Mouse (Mus musculus): ENCODE results near the gene Scnn1a. TPM values are rescaled to one million over a fixed set of nuclear protein-coding genes. Genes with fewer than 3 reads are reported as not detected.

Gene Scnn1a
- total RNA-seq, 2 experiments from 2014 or later = 3.8 to 3.9 TPM

DNA sequence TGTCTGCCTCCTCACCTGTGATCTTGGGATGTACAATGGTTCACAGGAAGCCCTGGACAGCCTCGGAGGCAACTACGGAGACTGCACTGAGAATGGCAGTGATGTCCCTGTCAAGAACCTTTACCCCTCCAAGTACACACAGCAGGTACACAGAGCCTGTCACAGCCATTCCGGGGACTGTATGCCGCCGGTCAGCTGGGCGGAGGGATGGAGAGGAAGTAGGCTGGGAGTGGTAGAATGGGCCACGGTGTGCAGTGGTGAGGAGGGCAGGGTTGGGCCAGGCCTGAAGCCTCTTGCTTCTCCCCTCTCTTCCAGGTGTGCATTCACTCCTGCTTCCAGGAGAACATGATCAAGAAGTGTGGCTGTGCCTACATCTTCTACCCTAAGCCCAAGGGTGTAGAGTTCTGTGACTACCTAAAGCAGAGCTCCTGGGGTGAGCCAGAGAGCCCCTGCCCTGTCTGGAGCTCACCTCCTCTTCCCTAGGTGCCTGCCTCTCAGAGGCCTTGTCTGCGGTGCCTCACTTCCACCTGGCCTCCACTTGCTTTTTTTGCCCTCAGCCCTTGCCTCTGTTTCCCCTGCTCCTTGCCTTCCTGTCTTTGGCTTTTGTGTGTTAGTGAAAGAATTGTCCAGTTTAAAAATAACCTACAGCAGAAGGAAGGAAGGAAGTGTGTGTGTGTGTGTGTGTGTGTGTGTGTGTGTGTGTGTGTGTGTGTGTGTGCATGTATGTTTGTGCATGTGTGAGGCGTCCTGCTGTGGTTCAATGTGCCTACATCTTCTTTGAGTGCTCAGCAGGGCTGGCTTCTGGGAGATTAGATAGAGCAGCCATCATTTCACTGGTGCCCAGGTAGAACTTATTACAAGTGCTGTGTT is 18.6 kb downstream of the Scnn1a start:
- no peak for DNase-seq (ENCODE audit: extremely low spot score in 1 of 2, low spot score in 1 of 2)

DNA sequence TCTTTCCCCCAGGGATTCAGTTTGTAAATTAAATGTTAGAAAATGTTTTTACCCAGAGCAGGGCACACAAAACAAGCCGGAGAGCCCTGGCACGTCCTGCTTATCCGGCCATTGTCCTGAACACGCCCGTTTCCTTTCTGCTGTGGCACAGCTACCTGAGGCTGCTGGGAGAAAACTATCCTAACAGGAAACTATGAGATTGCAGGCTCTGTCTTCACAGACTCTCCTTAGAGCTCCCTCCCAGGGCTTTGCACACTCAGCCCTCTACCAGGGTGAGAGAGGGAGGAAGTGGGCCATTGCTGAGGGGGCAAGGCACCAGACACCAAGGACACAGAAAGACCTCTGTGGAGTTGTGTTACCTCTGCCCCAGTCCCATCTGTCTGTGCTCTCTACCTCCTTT is 19.8 kb downstream of the Scnn1a start:
- DNase-seq (ENCODE audit: extremely low spot score in 1 of 2, low spot score in 1 of 2) = no peak

DNA sequence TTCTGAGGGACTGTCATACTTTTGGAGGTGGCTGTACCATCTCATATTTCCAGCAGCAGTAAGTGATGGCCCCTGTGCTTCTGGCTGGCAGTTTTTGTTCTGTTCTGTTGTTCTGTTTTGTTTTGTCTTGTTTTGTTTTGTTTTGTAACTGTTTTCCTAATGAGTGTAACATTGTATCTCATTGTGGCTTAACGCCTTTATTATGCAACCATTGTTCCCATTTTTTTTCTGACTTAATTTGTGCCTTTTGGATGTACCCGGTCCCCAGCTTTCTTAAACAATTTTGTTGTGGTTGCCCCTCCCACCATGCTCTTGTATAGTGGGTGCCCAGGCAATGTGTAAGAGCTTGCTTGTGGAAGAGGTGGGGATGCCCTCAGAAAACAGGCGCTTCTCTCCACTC is 21.7 kb downstream of the Scnn1a start:
- no peak for DNase-seq (ENCODE audit: extremely low spot score in 1 of 2, low spot score in 1 of 2)

DNA sequence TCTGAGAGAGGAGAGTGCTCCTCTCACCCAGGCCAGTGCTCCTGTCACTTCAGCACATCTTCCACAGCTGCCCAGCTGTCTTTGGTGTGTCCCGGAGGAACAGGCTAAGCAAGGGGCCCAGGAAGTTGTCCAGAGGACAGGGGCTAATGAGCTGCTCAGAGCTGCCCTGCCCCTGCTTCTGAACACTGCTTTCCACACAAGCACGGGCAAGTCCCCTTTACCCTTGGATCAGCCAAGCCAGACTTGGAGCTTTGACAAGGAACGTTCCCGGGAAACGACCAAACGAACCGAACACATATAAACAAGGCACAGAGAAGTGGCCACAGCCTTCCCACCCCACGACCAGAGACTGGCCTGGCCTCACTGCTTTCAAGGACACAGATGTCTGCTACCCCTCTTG is 23.6 kb downstream of the Scnn1a start:
- no peak for DNase-seq (ENCODE audit: extremely low spot score in 1 of 2, low spot score in 1 of 2)

DNA sequence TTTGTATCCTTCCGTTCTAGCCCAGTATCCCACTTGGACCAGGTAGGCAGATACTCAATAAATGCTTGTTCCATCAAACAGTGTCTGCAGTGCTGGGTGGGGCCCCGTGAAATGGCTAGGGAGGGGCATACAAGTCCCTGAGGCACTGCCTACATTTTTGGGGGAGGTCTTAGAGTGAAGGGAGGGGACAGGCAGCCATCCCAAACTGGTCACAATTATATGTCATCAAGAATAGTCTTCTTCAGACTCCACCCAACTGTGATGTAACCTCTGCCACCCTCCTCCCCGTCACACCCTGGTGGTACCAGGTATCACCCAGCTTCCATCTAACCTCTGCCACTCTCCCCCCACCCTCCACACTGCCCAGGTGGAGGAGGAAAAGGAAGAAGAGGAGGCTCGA is 24.4 kb downstream of the Scnn1a start:
- DNase-seq (ENCODE audit: extremely low spot score in 1 of 2, low spot score in 1 of 2) = no peak

DNA sequence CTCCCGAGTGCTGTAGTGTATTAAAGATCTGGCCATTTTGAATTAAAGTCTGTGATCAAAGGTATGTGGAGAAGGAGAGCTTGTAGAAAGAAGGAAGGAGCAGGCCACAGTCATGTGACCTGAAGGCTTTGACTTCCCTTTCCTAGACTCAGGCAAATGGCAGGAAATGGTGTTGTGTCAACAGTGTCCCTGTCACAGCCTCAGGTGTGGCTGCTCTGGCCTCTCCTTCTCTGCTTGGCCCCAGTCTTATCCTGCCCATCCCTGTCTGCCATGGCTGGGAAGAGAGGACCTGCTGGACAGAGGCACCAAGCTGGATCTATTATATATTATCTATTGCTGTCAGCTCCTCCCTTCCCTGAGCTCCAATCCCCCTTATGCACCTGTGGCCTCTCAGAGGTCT is 25.2 kb downstream of the Scnn1a start:
- DNase-seq (ENCODE audit: extremely low spot score in 1 of 2, low spot score in 1 of 2) = no peak

DNA sequence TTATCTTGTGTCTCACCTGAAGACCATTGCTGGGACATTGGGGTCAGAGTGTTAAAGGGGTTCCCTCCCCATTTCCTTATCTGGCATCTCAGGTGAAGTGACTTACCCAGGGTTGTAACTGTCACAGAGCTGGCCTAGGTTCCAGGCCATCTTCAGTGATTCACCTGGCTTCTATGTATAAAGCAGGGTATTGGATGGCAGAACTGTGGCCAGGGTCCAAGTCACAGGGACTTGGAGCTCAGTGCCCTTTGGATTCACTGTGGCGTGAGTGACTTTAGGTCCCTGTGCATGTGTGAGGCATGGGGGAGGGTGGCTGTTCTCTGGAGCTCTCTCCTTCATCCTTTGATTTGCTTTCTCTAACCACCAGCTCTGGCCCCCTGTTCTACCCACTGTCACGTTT is 25.6 kb downstream of the Scnn1a start:
- DNase-seq (ENCODE audit: extremely low spot score in 1 of 2, low spot score in 1 of 2) = no peak

DNA sequence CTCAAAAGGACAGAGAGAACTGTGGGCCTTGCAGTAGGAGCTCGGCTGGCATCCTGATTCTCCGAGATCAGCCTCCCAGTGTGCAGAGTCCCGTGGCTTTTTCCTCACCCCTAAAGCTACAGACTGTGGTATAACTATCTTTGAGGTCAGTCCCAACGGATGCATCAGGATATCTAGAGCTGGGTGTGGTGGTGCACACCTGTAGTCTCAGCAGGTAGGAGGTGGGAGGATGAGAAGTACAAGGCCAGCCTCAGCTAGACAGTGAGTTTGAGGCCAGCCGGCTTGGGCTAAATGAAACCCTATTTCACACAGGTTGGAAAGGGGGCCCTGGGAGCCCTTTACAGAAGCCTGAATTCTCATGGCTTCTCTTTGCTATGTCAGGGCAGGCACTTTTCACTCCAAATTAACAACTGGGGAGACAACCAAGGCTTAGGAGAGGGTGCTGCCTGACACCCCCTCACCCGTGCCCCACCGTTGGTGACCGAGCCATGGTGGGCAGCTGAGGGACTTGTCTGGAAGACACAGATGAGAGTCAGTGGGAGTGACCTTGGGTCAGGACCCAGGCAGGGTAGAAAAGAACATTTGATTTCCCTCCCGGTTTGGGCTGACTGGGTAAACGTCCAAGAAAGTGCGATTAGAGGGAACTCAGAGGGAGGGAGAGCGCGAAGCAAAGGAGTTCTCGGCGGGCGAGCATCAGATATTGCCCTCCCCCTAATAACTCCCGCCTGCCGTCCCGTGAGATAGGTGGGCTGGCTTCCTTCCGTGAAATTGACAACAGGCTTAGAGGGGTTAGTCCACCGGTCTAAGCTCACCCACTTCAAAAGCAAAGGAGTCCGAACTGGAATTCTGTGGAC is 28.5 kb downstream of the Scnn1a start, which contains the start of gene Tnfrsf1a:
Tnfrsf1a (plus strand) TSS at position 642 of the 854 bp plus-strand sequence.
- no peak for DNase-seq (ENCODE audit: extremely low spot score in 1 of 2, low spot score in 1 of 2)

DNA sequence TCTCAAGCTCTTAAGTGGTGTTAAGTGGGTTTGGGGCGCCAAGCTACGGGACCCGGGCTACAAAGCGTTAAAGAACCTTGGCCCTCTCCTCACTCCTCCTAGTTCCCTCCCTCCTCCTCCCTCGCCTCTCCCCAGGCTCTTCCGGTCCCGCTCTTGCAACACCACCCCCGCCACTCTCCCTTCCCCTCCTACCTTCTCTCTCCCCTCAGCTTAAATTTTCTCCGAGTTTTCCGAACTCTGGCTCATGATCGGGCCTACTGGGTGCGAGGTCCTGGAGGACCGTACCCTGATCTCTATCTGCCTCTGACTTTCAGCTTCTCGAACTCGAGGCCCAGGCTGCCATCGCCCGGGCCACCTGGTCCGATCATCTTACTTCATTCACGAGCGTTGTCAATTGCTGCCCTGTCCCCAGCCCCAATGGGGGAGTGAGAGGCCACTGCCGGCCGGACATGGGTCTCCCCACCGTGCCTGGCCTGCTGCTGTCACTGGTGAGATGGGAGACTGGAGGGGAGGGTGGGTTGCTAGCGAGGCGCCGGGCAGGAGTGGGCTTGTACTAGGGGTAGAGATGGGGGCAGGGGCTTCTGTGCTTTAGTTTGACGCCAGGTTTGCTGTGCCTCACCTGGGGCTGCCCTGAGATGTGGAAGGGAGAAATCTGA is 29.2 kb downstream of the Scnn1a start:
- no peak for DNase-seq (ENCODE audit: extremely low spot score in 1 of 2, low spot score in 1 of 2)

DNA sequence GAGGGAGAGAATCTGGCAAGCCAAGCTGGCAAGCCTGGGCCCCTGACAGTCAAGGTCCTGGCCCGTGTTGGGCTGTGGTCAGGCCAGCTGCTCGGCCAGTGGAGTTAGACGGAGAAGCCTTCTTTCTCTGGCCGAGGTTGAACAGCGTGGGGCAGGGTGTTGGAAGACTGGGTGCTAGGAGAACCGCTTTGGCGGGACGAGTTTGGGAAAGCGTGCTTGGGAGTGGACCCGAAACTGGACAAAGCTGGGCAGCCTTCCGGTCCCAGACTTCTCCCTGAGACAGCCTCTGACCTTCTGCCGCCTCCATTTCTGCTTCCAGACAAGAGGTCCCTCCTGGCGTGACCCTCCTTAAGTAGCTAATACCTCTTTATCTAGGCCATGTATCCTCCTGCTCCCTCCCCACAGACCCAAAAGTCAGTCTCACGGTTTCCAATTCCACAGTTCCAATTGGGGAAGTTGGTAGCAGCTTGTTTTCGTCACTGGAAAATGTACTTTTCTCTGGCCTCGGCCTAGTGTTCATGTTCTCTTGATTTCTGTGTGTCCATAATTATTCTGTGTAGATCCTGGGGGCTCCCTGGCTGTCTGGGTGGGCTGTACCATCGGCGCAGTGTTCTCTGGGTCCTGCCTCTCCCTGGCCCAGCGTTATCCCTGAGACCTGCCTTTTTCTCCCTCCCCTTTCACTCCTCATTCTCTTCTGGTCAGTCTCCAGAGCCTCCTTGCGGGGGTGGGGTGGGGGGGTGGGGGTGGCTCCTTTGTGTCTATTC is 30.0 kb downstream of the Scnn1a start:
- no peak for DNase-seq (ENCODE audit: extremely low spot score in 1 of 2, low spot score in 1 of 2)

DNA sequence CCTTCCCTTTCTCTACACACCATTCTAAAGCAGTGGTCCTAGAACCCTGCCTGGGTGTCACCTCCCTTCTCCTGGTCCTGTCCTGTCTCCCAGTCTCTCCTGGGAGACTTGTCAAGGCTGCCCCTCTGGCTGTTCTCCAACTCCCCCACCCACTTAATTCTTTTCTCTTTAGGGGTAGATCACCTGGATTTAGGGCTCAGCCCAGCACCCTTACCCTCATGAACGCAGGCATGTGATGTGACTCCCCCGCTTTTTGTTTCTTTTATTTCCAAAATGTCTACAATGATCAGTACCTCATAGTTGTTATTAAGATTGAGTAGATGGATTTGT is 30.5 kb downstream of the Scnn1a start:
- DNase-seq (ENCODE audit: extremely low spot score in 1 of 2, low spot score in 1 of 2) = no peak

DNA sequence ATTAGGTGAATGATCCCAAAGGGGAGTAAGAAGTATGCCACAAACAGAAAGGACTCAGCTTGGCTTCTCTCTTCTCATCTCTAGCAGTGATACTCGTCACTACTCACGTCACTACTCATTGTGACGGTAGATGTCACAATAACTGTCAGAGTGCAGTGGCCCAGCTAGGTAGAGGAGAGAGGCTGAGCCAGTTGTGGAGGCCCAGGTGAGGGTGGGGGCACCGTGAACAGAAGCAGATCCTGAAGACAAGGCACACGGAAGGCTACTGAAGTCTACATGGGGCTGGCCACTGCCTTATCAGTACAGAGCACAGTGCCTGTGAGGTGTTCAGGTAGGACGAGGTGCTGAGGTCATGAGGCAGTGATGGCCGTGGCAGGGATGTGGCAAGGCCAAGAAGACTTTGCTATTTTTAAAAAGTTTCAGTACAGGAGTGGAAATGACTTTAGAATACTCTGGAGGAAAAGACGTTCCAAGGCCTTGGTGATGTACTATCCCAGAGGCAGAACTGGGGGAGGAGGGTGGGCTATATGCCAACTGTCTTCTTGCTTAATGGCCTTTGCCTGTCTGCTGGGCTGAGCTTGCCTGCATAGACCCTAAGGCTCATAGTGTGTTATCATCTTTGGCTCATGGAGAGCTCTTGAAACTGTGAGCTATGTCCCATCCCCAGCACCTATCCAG is 31.0 kb downstream of the Scnn1a start:
- DNase-seq (ENCODE audit: extremely low spot score in 1 of 2, low spot score in 1 of 2) = no peak

DNA sequence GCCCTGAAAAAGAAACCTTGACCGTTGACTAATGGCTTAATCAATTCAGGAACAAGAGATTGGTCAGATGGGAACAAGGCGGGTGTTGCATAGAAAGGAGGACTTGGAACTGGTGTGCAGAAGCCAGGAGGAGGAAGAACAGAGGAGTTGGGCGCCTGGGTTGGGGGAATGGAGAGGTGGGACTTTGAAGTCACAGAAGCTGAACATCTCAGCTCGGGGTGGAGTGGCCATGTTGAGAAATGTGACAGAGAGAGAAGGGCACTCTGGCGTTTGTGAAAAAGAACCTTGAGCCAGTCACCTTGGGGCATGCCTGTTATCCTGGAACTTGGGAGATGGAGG is 31.6 kb downstream of the Scnn1a start:
- no peak for DNase-seq (ENCODE audit: extremely low spot score in 1 of 2, low spot score in 1 of 2)

DNA sequence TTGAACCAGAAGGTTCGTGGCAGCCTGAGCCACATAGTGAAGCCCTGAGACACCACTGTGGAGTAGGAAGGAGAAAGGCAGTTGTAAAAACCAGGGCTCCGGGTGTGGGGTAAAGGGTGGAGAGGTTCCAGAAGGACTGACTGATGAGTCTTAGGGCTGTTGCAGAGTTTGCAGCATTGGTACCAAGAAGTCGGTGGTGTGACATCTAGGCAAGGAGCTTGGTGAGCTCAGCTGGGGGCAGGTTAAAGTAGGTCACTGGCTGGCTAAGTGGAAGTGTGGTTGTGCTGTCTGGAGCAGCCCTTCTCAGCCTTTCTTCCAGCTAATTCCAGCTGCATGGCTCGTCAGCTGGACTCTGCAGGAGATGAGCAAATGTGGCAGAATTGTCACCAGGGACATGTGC is 32.4 kb downstream of the Scnn1a start:
- DNase-seq (ENCODE audit: extremely low spot score in 1 of 2, low spot score in 1 of 2) = no peak

DNA sequence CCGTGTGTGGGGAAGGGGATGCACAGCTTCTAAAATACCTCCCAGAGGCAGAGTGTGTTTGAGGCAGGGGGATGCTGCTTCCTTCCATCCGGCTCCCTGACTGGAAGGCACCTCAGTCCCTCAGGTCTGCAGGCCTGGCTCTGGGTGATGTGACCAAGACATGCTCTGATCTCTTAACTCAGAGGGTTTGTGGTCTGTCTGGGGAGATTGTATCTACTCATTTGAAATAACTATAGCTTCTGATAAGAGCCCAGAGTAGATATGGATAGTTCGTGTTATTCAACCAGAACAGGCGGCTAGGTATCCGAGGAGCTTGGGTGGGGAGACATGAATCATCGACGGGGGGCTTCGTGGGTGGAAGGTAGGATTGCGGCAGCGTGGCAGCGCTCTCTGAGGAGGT is 32.8 kb downstream of the Scnn1a start:
- no peak for DNase-seq (ENCODE audit: extremely low spot score in 1 of 2, low spot score in 1 of 2)

DNA sequence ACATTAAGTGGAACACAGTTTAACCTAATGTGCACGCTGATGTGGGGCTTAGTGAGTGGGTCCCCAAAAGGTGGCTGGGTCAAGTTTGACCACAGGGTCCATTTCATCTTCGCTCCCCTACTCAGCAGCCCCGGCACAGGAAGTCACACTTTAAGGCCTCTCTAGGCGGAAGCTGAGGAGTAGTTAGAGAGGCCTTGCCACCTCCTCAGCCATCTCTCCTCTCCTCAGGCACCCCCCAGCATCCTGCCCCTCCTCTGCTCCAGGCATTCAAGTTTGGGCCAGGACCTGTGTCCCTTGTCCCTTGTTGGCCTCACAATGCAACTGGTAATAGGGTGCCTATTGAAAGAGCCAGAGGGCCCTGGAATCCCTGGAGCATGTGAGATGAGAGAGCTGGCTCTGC is 33.2 kb downstream of the Scnn1a start:
- DNase-seq (ENCODE audit: extremely low spot score in 1 of 2, low spot score in 1 of 2) = no peak

DNA sequence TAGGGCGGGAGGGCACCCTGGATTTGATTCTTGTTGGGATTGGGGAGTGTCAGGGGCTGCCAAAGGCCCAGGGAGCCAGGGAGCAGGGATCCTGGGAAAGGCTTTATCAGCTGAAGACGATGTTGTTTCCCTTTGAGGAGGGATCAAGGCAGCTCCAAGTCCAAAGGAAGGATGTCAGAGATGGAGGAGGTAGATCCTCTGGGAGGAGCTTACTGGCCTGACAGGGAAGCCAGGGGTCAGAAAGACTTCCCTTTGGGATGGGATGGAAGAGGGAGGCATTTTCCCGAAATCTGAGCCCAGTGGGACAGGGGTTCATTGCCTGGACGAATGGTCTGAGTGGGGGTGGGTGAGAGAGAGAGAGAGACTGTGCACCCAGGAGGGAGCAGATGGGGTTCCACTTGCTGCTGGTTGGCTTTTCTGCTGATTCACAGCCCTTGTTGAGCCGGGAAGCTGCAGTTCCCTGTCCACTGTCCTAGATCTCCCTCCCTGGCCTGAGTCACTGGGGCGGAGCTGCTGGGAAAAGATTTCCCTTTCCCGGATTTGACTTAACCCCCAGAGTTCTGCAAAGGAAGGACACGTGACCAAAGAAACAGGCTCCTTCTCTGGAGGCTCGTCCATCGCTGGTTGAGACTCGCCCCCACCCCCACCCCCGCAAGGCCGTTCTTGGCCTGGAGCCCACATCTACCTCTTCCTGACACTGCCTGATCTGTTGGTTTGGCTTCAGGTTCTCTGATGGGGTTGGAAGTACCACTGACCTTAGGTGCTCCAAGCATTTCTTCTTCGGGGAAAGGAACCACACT is 34.1 kb downstream of the Scnn1a start:
- no peak for DNase-seq (ENCODE audit: extremely low spot score in 1 of 2, low spot score in 1 of 2)

DNA sequence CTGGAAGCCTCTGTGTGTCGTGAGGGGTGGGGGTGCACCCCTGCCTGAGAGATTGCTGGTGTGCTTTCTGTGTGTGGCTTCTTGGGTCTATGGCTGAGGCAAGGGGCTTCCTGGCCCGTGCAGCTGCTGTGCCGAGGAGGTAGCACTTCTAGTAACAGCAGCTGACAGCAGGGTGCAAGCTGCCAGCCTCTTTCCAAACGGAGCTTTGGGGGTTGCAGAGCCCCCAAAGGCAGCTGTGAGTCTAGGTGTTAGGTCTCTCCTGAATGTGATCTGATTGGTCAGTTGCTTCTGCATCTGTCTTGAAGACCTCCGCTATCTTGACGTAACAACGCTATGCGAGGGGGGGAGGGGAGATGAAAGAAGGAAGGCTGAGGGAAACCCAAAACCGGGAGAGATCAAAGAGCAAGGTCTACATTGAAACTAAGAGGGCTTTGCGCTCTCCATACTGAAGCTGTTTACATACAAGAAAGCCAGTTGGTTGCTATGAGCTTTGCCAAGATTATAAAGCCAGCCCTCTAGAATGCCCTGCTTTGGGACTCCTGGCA is 34.8 kb downstream of the Scnn1a start:
- DNase-seq (ENCODE audit: extremely low spot score in 1 of 2, low spot score in 1 of 2) = no peak

DNA sequence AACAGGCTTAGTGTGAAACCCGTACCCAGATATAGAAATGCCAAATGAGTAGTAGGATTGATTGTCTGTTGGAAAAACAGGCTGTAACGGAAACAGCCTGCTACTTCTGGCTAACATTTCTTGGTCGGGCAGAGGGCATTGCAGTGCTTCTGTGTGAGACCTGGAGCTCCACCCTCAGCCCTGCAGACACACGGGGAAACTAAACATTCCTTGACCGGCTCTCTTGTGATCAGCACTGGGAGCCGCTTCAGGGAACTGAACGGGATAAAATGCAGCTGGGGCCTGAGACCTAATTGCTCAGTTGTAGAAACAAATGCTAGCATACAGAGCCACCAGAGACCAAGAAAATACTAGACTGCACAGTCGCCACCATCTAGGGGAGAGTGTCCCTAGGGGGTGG is 35.8 kb downstream of the Scnn1a start:
- DNase-seq (ENCODE audit: extremely low spot score in 1 of 2, low spot score in 1 of 2) = no peak

Data from layer of hippocampus, postnatal 25 days (tissue).